12 mouse cellular contexts compared by ENCODE assay signal in the genomic region with DNA sequence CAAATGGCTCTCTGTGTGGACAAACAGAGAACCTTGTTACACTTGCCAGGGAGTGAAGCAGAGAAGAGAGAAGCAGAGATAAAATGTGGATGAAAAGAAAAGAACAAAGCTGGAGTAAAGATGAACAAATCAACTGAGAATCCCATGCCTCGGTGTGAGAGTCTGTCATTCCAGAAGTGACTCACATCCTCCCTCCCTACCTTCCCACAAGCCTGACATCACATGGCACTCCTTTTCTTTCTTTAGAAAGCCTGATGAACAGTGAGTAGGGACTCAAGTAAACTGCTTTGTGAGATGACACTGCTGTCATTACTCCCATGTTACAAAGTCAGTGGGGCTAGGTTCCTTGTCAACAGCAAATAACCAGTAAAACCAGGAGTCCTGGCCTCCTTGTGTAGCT.
"Had no signal": no experiment of that assay in that cellular context is flagged by ENCODE, and none has a peak within 500 bp of the region (broad histone marks: within the 10 kb centered on the region; RNA-seq: fewer than 3 reads in every experiment).

No protein-coding gene starts in this region.

- H3K4me1 ChIP-seq: limb, embryonic 15.5 days; liver, embryonic 12.5 days; midbrain, embryonic 10.5 days; neural tube, embryonic 13.5 days had no signal

- DNase-seq: kidney, adult 18-20 months; kidney, postnatal 10 days; kidney, postnatal 4 days; lung, embryonic 14.5 days; midbrain, embryonic 14.5 days; retina, postnatal 1 day; right cerebral cortex, postnatal 25 days; thymus, postnatal 36 days had no signal

- H3K27ac ChIP-seq: limb, embryonic 15.5 days; liver, embryonic 12.5 days; midbrain, embryonic 10.5 days; neural tube, embryonic 13.5 days had no signal

- H3K4me3 ChIP-seq: limb, embryonic 15.5 days; liver, embryonic 12.5 days; midbrain, embryonic 10.5 days; neural tube, embryonic 13.5 days had no signal

- ATAC-seq: liver, embryonic 12.5 days had no signal
